Mouse (Mus musculus) liver, embryonic 14.5 days (tissue): ENCODE data around the gene Alx1. TPM values are rescaled to one million over a fixed set of nuclear protein-coding genes. Genes with fewer than 3 reads are reported as not detected.
A peak's percentile ranks its signal among the peaks of the same experiment; 100 is the strongest.

ENCODE experiments used
- ATAC-seq: fragments of 200-750 bp; cut with Nextera tagmentation; 2 replicates; pipeline ENCODE4 v1.8.0; 2017; ENCODE audit warnings: moderate number of reproducible peaks, mild to moderate bottlenecking, moderate library complexity; ENCODE audit not compliant: insufficient read depth
- DNase-seq, 3 experiments: peaks; one replicate each; pipeline ENCODE4 v3.0.0-alpha.2; 2012 to 2013; ENCODE audit warnings: low read depth in 3 of 3, low spot score in 3 of 3
- H3K27ac ChIP-seq: fragments of 300-500 bp; sonication (generic); 2 replicates; pipeline ENCODE4 v1.5.1; 2014; ENCODE audit warnings: moderate library complexity, mild to moderate bottlenecking, control low read depth, inconsistent platforms
- H3K27me3 ChIP-seq: fragments of 300-500 bp; sonication (generic); 2 replicates; pipeline ENCODE4 v1.6.1; 2014; ENCODE audit warnings: mild to moderate bottlenecking, low read length, moderate library complexity; ENCODE audit not compliant: control insufficient read depth, insufficient read depth
- H3K36me3 ChIP-seq: fragments of 300-500 bp; sonication (generic); replicated peaks from 2 replicates; pipeline ENCODE4 v1.6.1; 2014; ENCODE audit warnings: low read depth; ENCODE audit not compliant: control insufficient read depth, insufficient read depth
- H3K4me1 ChIP-seq, 2 experiments: fragments of 200-500 bp in 1 of 2; fragments of 300-500 bp in 1 of 2; sonication (generic) in 1 of 2; replicated peaks; 2 replicates each; pipeline ENCODE4 v1.6.1; 2012 to 2014; ENCODE audit warnings: antibody characterized with exemption in 1 of 2, inconsistent platforms in 1 of 2, low read length in 1 of 2; ENCODE audit not compliant: control insufficient read depth in 2 of 2, insufficient read depth in 2 of 2
- H3K4me2 ChIP-seq: fragments of 300-500 bp; sonication (generic); 2 replicates; pipeline ENCODE4 v1.6.1; 2014; ENCODE audit warnings: low read depth, mild to moderate bottlenecking, control low read depth, moderate library complexity
- H3K4me3 ChIP-seq, 2 experiments: fragments of 200-500 bp in 1 of 2; fragments of 300-500 bp in 1 of 2; sonication (generic) in 1 of 2; 2 replicates each; pipeline ENCODE4 v1.5.1; 2012 to 2014; ENCODE audit warnings: low read depth in 2 of 2, low read length in 2 of 2, mild to moderate bottlenecking in 2 of 2, control low read depth in 1 of 2, inconsistent platforms in 1 of 2, moderate library complexity in 1 of 2; ENCODE audit not compliant: insufficient read depth in 1 of 2
- H3K9ac ChIP-seq: fragments of 300-500 bp; sonication (generic); replicated peaks from 2 replicates; pipeline ENCODE4 v1.6.1; 2014; ENCODE audit warnings: mild to moderate bottlenecking, control low read depth, moderate library complexity
- H3K9me3 ChIP-seq: fragments of 300-500 bp; sonication (generic); 2 replicates; pipeline ENCODE4 v1.6.1; 2016; ENCODE audit warnings: low read length, mixed read lengths; ENCODE audit not compliant: control insufficient read depth
- CTCF ChIP-seq: IDR thresholded peaks from 2 replicates; pipeline ENCODE4 v1.5.1; 2016; ENCODE audit warnings: antibody characterized with exemption, low read depth, control low read depth
- EP300 ChIP-seq: IDR thresholded peaks from 2 replicates; pipeline ENCODE4 v1.6.1; 2016; ENCODE audit warnings: antibody characterized with exemption, low read depth
- WGBS: fragments of 180-500 bp; shearing (Covaris S2); extraction: QIAGEN DNeasy Blood & Tissue Kit; methylation state at CpG from one replicate; pipeline ENCODE4 v1.1.7; 2014; ENCODE audit not compliant: insufficient replicate concordance; 5-methylcytosine and 5-hydroxymethylcytosine counted together
- polyA plus RNA-seq, 2 experiments: library from polyadenylated mRNA; depleted of rRNA in 1 of 2; stranded (reverse) in 1 of 2; unstranded in 1 of 2; fragments of >200 nt; fragmentation: Nextera tagmentation in 1 of 2; extraction: Ambion mirVana in 1 of 2; gene quantifications; 2 replicates each; pipeline versions ENCODE4 v1.2.1 to v1.2.3; 2012 to 2014

The Alx1 gene
- polyA plus RNA-seq, 2 experiments: 0.02 TPM; not detected in 1

GRCm38 (mm10) chr10:103030931-103031330 is 916 bp upstream of the Alx1 start:
- Histone ChIP-seq H3K4me1 (no peaks in the 10 kb centered on the region), H3K27me3 (peaks cover 77% of the 10 kb centered on the region), H3K4me2 (no peak overlapping the region), H3K4me3 (no peak overlapping the region), H3K9ac (no peak overlapping the region), H3K27ac (no peak overlapping the region), H3K36me3 (no peaks in the 10 kb centered on the region), H3K9me3 (no peaks in the 10 kb centered on the region)
- TF ChIP-seq CTCF (no peak), EP300 (no peak)
- ATAC-seq: no peak
- WGBS: 4% methylated on average over 11 of the region's 11 CpGs
- no peak for DNase-seq

GRCm38 (mm10) chr10:103029132-103029729 is 784 bp downstream of the Alx1 start:
- no peak overlapping the region for H3K27ac ChIP-seq
- peaks cover 72% of the 10 kb centered on the region for H3K27me3 ChIP-seq
- H3K4me2 ChIP-seq: no peak overlapping the region
- 3% methylated on average over 23 of the region's 23 CpGs for WGBS
- no peaks in the 10 kb centered on the region for H3K4me1 ChIP-seq
- no peaks in the 10 kb centered on the region for H3K36me3 ChIP-seq
- no peak for DNase-seq
- no peak overlapping the region for H3K4me3 ChIP-seq
- no peaks in the 10 kb centered on the region for H3K9me3 ChIP-seq
- TF ChIP-seq CTCF (no peak), EP300 (no peak)
- ATAC-seq: 0 out of 2 replicates have a peak, but pooled peaks have one; percentile 5
- H3K9ac ChIP-seq: no peak overlapping the region

- H3K9ac ChIP-seq: no peak overlapping the region
- H3K4me3 ChIP-seq: 0 out of 4 replicates have a peak overlapping the region, but pooled peaks of 1 of the 2 experiments have one; percentile 4
- TF ChIP-seq CTCF (no peak), EP300 (no peak)
- H3K27me3 ChIP-seq: peaks cover 73% of the 10 kb centered on the region
- H3K4me1 ChIP-seq: no peaks in the 10 kb centered on the region
- H3K9me3 ChIP-seq: no peaks in the 10 kb centered on the region
- H3K27ac ChIP-seq: no peak overlapping the region
- ATAC-seq: peak; percentile 45; the same call in 1 of the 2 replicates
- H3K4me2 ChIP-seq: peak overlapping the region; percentile 40; the same call in 1 of the 2 replicates
- WGBS: 1% methylated on average over 49 of the region's 50 CpGs
- no peaks in the 10 kb centered on the region for H3K36me3 ChIP-seq
- DNase-seq: no peak
Observed at GRCm38 (mm10) chr10:103028253-103029131, 1.5 kb downstream of the Alx1 start.

- Histone ChIP-seq H3K4me3 (no peak overlapping the region), H3K9ac (no peak overlapping the region), H3K4me2 (no peak overlapping the region), H3K36me3 (no peaks in the 10 kb centered on the region), H3K27me3 (peaks cover 70% of the 10 kb centered on the region), H3K27ac (no peak overlapping the region), H3K9me3 (no peaks in the 10 kb centered on the region), H3K4me1 (no peaks in the 10 kb centered on the region)
- TF ChIP-seq CTCF: no peak
- TF ChIP-seq EP300: no peak
- no peak for DNase-seq
- peak; percentile 5; the same call in 1 of the 2 replicates for ATAC-seq
- WGBS: under 1% methylated on average over 15 of the region's 15 CpGs
Observed at GRCm38 (mm10) chr10:103027931-103028252, 2.1 kb downstream of the Alx1 start.
